Mouse (Mus musculus) gastrocnemius, adult 18-20 months (tissue): ENCODE measurements at regions not wholly inside any gene's neighbourhood (a gene's known extent, or its start where the extent isn't known, plus 50 kb on each side); places are given as distances from the start of the nearest gene placed in this dataset.
A peak's percentile ranks its signal among the peaks of the same experiment; 100 is the strongest.

Source experiments
- DNase-seq: peaks from one replicate; pipeline ENCODE4 v3.0.0; 2021; ENCODE audit warnings: low spot score

- DNase-seq: peak; percentile 20
Observed at GRCm38 (mm10) chr6:126481257-126481656, 54.0 kb downstream of the Kcna5 start.

- no peak for DNase-seq
Observed at GRCm38 (mm10) chr6:126477506-126477905, 57.7 kb downstream of the Kcna5 start.

GRCm38 (mm10) chr6:126476758-126477157, 58.5 kb downstream of the Kcna5 start:
- DNase-seq: no peak

GRCm38 (mm10) chr6:126475555-126475954, 59.7 kb downstream of the Kcna5 start:
- peak; percentile 34 for DNase-seq

- no peak for DNase-seq
Observed at GRCm38 (mm10) chr6:126453751-126454150, 81.5 kb downstream of the Kcna5 start.

GRCm38 (mm10) chr6:126445519-126445918, 89.7 kb downstream of the Kcna5 start:
- DNase-seq: no peak

GRCm38 (mm10) chr6:126440254-126440653, 95.0 kb downstream of the Kcna5 start:
- no peak for DNase-seq

- no peak for DNase-seq
Observed at GRCm38 (mm10) chr6:126437976-126438736, 97.1 kb downstream of the Kcna5 start.

- no peak for DNase-seq
Observed at GRCm38 (mm10) chr6:126427208-126427607, 108.0 kb downstream of the Kcna5 start.

- peak; percentile 8 for DNase-seq
Observed at GRCm38 (mm10) chr6:126405736-126406135, 129.5 kb downstream of the Kcna5 start.

GRCm38 (mm10) chr6:126404331-126405070, 130.7 kb downstream of the Kcna5 start:
- no peak for DNase-seq

- no peak for DNase-seq
Observed at GRCm38 (mm10) chr6:126399595-126399994, 135.6 kb downstream of the Kcna5 start.

GRCm38 (mm10) chr6:126398641-126399040, 136.6 kb downstream of the Kcna5 start:
- no peak for DNase-seq

- DNase-seq: no peak
Observed at GRCm38 (mm10) chr6:126395015-126395414, 140.2 kb downstream of the Kcna5 start.

- DNase-seq: no peak
Observed at GRCm38 (mm10) chr6:126394111-126394809, 141.0 kb downstream of the Kcna5 start.

- DNase-seq: peak; percentile 15
Observed at GRCm38 (mm10) chr6:126384210-126385012, 150.8 kb downstream of the Kcna5 start.

GRCm38 (mm10) chr6:126377216-126377615, 158.0 kb downstream of the Kcna5 start:
- DNase-seq: no peak

GRCm38 (mm10) chr6:126374970-126375620, 160.1 kb downstream of the Kcna5 start:
- no peak for DNase-seq

- no peak for DNase-seq
Observed at GRCm38 (mm10) chr6:126371971-126372370, 163.2 kb downstream of the Kcna5 start.

- no peak for DNase-seq
Observed at GRCm38 (mm10) chr6:126371489-126371888, 163.7 kb downstream of the Kcna5 start.

GRCm38 (mm10) chr6:126365495-126365894, 169.7 kb downstream of the Kcna5 start:
- no peak for DNase-seq
